Mouse (Mus musculus) adrenal gland, postnatal 14 days (tissue): ENCODE measurements at regions not wholly inside any gene's neighbourhood (a gene's known extent, or its start where the extent isn't known, plus 50 kb on each side); places are given as distances from the start of the nearest gene placed in this dataset.
"Not testable (repeated sequence)": the region's sequence is repeated elsewhere in the genome, so short reads cannot be mapped to it uniquely, and the experiment has no call there.

Experiments
- DNase-seq: peaks from one replicate; pipeline ENCODE4 v3.0.0; 2021; ENCODE audit warnings: mixed read lengths

GRCm38 (mm10) chr1:79379736-79380135 lies 60.2 kb downstream of the Scg2 start:
- DNase-seq = no peak

DNA sequence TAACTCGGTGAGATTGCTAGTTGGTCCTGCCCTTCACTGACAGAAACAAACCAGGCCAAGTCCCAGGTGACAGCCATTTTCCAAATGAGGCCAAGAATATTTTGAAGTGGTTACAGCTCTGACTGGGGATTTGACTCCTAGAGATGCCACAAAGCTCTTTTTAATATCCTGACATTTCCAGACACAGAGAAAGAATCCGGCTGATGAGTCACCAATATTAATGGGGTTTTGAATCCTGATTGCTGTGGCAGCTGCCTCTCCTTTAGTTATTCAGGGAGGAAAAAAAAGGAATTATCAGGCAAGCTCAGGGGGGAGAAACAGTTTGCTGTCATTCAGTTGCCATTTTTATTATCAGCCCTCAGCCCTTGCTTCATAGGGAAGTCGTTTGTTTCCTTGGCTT lies 65.1 kb downstream of the Scg2 start:
- no peak for DNase-seq

DNA sequence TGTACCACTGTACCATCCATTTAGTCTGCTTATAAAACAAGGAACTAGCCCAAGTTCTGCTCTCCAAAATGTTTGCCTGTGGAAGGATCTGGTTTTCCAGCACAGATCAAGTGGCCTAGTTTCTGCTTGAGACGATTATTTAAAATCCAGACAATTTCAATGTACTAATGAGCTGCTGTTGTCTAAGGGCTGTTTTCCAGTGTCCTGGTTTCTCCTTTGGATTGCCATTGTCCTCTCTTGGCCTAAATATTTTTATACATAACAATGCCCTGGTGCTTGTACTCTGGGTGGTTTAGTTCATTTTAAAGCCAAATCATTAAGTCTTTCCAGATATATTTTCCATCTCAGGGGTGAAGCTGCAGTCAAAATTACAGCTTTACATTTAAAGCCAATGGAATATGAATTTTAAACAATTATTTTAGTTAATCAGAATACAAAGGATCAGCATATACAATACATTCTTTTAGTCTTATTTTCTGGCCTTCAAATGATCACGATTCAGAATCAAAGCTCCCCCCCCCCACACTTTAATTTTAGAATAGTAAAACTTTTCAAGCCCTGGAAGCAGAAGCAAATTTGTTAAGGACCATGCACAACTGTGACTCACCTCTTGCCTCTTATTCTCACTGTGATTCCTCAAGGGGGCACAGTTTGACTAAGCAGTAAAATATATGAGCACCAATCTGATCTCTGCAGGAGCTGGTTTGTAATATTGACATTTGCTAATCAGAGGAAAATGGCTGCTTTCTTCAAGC lies 82.5 kb downstream of the Scg2 start:
- DNase-seq = no peak

DNA sequence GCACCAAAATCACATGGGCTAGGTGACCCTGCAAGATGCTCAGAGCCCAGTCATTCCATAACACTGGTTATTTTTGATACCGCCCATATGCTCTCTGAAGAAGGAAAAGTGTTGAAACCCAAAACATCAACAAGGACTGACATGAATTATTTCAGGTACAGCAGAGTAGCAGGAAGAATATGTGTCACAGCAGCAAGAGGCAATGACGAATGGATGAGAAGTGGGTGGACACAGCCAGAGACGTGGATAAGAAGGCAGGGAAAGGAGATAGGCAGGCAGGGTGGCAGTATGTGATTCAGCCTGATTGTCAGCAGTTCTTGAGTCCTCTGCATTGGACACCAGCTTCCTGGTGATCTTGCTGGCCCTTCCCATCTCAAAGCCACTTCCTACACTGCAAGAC lies 93.4 kb downstream of the Scg2 start:
- DNase-seq = no peak

GRCm38 (mm10) chr1:79335480-79336114 lies 104.3 kb downstream of the Scg2 start:
- DNase-seq = no peak

DNA sequence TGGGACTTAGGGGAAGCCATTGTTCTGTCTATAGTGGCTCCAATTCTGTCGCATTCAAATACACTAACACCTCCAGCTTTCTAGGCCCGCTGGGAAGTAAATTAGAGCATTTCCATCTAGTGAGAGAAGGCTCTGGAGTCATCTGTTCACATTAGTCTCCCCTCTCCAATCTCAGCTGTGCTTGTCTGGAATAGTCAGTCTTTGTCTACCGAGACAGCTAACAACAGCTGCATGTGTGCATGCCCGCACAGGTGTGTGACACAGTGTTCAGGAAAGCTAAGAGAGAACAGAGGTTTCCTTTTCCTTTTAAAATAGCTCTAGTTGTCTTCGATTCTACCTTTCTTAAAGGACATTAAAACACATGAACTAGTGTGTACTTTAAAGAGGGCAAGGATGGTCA lies 122.7 kb downstream of the Scg2 start:
- DNase-seq = no peak

DNA sequence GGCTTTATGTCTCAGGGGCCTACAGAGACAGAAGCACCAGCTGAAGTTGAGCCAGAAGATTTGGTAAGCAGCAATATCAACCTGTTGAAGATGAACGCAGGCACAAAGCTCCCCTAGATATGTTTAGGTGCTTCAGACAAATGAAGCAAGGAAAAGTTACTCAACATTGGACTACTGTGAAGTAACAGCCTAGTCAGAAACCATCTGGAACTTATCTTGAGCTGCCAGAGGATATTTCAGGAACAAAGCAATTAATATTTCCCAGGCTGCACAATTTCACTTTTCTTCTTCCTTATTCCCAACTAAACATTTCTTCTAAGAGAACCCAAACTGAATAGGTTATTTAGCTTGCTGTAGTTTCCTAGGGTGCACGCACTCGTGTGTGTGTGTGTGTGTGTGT lies 125.1 kb downstream of the Scg2 start:
- no peak for DNase-seq

GRCm38 (mm10) chr1:79312153-79312552 lies 127.8 kb downstream of the Scg2 start:
- DNase-seq = no peak

- no peak for DNase-seq
Observed at GRCm38 (mm10) chr1:79303602-79304001, 136.3 kb downstream of the Scg2 start.

- DNase-seq = no peak
Observed at GRCm38 (mm10) chr1:79299639-79300038, 140.3 kb downstream of the Scg2 start.

- DNase-seq = no peak
Observed at GRCm38 (mm10) chr1:79259726-79260125, 180.2 kb downstream of the Scg2 start.

DNA sequence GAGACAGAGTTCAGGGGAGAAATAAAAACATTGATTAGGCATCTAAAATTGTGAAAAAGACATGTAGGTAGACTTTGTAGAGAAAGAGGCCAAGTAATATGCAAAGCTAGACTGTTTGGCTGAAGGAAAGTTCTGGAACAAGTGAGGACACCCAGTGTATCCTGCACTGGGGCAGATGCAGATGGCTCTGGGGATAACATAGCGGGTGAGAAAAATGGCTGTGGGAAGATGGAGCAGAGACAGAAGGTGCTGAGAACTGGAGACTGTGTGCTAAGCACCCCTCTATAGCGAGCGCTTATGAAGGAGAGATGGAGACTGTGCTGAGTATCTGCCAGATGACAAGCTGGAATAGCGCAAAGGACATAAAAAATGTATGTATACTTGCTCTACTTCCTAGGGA lies 226.9 kb downstream of the Scg2 start:
- no peak for DNase-seq

DNA sequence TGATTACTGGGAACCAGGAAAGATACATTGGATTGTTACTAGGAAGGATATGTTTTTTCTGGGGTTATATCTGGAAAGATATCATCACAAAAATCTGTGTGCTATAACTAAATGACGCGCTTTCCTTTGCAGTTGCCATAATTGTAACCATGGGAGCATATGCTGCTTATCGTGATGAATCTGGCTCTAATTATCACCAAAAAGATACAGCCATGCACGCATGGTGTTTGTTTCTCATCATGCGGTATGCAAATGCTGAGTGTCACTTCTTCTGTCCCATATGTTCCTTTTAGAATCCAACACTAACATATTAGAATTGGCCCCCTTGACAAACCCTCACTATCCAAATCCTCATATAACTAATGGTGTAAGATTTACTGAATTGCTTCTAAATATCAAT lies 227.4 kb downstream of the Scg2 start:
- no peak for DNase-seq

GRCm38 (mm10) chr1:79211981-79212380 lies 227.9 kb downstream of the Scg2 start:
- DNase-seq = not testable (repeated sequence)

GRCm38 (mm10) chr1:79207207-79207606 lies 232.7 kb downstream of the Scg2 start:
- DNase-seq = no peak

GRCm38 (mm10) chr1:79197682-79198081 lies 242.2 kb downstream of the Scg2 start:
- peak; percentile 10 for DNase-seq

DNA sequence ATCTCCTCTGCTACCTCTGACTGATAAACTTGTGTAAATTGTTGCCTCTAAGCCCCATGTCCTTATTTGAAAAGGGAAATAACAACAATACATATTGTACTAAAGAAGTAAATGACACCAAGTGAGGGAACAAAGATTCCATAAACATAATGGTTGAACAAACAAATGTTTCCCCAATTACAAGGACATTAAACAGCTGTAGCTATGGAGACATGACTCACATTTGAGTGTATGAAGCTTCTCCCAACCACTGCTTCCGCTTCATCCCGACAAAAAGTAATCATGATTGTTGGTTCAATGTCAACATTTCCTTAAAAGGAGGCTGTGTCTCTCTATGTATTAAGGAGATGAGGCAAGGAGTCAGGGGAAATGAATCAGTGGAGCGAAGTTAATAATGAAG lies 248.9 kb downstream of the Scg2 start:
- no peak for DNase-seq

GRCm38 (mm10) chr1:79183534-79184411 lies 256.1 kb downstream of the Scg2 start:
- DNase-seq = no peak

GRCm38 (mm10) chr1:79144113-79144512 lies 295.8 kb downstream of the Scg2 start:
- no peak for DNase-seq
